Mouse (Mus musculus) hindbrain, embryonic 16.5 days (tissue): ENCODE results near the gene Entpd5. TPM values are rescaled to one million over a fixed set of nuclear protein-coding genes. Genes with fewer than 3 reads are reported as not detected.

Experiments
- ATAC-seq: fragments of 200-750 bp; cut with Nextera tagmentation; 2 replicates; pipeline ENCODE4 v1.8.0; 2017; ENCODE audit warnings: moderate TSS enrichment, moderate library complexity
- H3K27ac ChIP-seq: fragments of 300-500 bp; sonication (generic); 2 replicates; pipeline ENCODE4 v1.5.1; 2014; ENCODE audit warnings: low read depth, mild to moderate bottlenecking, control low read depth, low read length, moderate library complexity
- H3K27me3 ChIP-seq: fragments of 300-500 bp; sonication (generic); replicated peaks from 2 replicates; pipeline ENCODE4 v1.6.1; 2014; ENCODE audit warnings: low read length; ENCODE audit not compliant: control insufficient read depth, insufficient read depth
- H3K36me3 ChIP-seq: fragments of 300-500 bp; sonication (generic); 2 replicates; pipeline ENCODE4 v1.6.1; 2014; ENCODE audit warnings: mild to moderate bottlenecking, low read length, moderate library complexity, mixed read lengths; ENCODE audit not compliant: control insufficient read depth, insufficient read depth
- H3K4me1 ChIP-seq: fragments of 300-500 bp; sonication (generic); 2 replicates; pipeline ENCODE4 v1.6.1; 2014; ENCODE audit warnings: low read depth, low read length; ENCODE audit not compliant: control insufficient read depth, insufficient read depth
- H3K4me2 ChIP-seq: fragments of 300-500 bp; sonication (generic); 2 replicates; pipeline ENCODE4 v1.6.1; 2014; ENCODE audit warnings: mild to moderate bottlenecking, low read length, control low read depth, moderate library complexity
- H3K4me3 ChIP-seq: fragments of 300-500 bp; sonication (generic); 2 replicates; pipeline ENCODE4 v1.5.1; 2014; ENCODE audit warnings: mild to moderate bottlenecking, low read length, control low read depth, moderate library complexity
- H3K9ac ChIP-seq: fragments of 300-500 bp; sonication (generic); 2 replicates; pipeline ENCODE4 v1.6.1; 2014; ENCODE audit warnings: low read depth, mild to moderate bottlenecking, control low read depth, low read length, moderate library complexity
- H3K9me3 ChIP-seq: fragments of 300-500 bp; sonication (generic); 2 replicates; pipeline ENCODE4 v1.6.1; 2014; ENCODE audit warnings: mild to moderate bottlenecking, low read length, moderate library complexity; ENCODE audit not compliant: control insufficient read depth
- WGBS: fragments of 180-500 bp; shearing (Covaris S2); extraction: QIAGEN DNeasy Blood & Tissue Kit; methylation state at CpG from one replicate; pipeline ENCODE4 v1.1.7; 2014; 5-methylcytosine and 5-hydroxymethylcytosine counted together
- polyA plus RNA-seq: library from polyadenylated mRNA; unstranded; fragments of >200 nt; fragmentation: Nextera tagmentation; extraction: Ambion mirVana; gene quantifications from 2 replicates; pipeline ENCODE4 v1.2.1, GENCODE M21; 2015

The Entpd5 gene
- polyA plus RNA-seq, 1 experiment from 2014 or later: 11.9 TPM

GRCm38 (mm10) chr12:84392681-84393080 lies 16.1 kb downstream of the Entpd5 start:
- H3K4me3 ChIP-seq: no peak overlapping the region
- WGBS: 96% methylated on average over 4 of the region's 4 CpGs
- no peak overlapping the region for H3K9ac ChIP-seq
- no peaks in the 10 kb centered on the region for H3K4me1 ChIP-seq
- no peak for ATAC-seq
- no peak overlapping the region for H3K4me2 ChIP-seq
- no peaks in the 10 kb centered on the region for H3K27me3 ChIP-seq
- no peaks in the 10 kb centered on the region; the same call in 1 of the 2 replicates for H3K36me3 ChIP-seq
- no peaks in the 10 kb centered on the region for H3K9me3 ChIP-seq
- H3K27ac ChIP-seq: no peak overlapping the region

GRCm38 (mm10) chr12:84390336-84390735 lies 18.5 kb downstream of the Entpd5 start:
- H3K27me3 ChIP-seq: no peaks in the 10 kb centered on the region
- H3K9me3 ChIP-seq: no peaks in the 10 kb centered on the region
- 88% methylated on average over 6 of the region's 6 CpGs for WGBS
- H3K4me2 ChIP-seq: no peak overlapping the region
- no peaks in the 10 kb centered on the region for H3K4me1 ChIP-seq
- ATAC-seq: no peak
- no peak overlapping the region for H3K4me3 ChIP-seq
- no peaks in the 10 kb centered on the region; the same call in 1 of the 2 replicates for H3K36me3 ChIP-seq
- no peak overlapping the region for H3K9ac ChIP-seq
- H3K27ac ChIP-seq: no peak overlapping the region

- 78% methylated on average over 14 of the region's 14 CpGs for WGBS
- ATAC-seq: no peak
- Histone ChIP-seq H3K4me3 (no peak overlapping the region), H3K4me2 (no peak overlapping the region), H3K36me3 (no peaks in the 10 kb centered on the region; the same call in none of the 2 replicates), H3K4me1 (no peaks in the 10 kb centered on the region), H3K9me3 (no peaks in the 10 kb centered on the region), H3K27me3 (no peaks in the 10 kb centered on the region), H3K27ac (no peak overlapping the region), H3K9ac (no peak overlapping the region)
Measured at GRCm38 (mm10) chr12:84388774-84389400, 19.9 kb downstream of the Entpd5 start.

- H3K27me3 ChIP-seq: no peaks in the 10 kb centered on the region
- H3K4me2 ChIP-seq: no peak overlapping the region
- H3K9me3 ChIP-seq: no peaks in the 10 kb centered on the region
- H3K4me3 ChIP-seq: no peak overlapping the region
- no peak overlapping the region for H3K9ac ChIP-seq
- H3K27ac ChIP-seq: no peak overlapping the region
- no peaks in the 10 kb centered on the region for H3K4me1 ChIP-seq
- H3K36me3 ChIP-seq: no peaks in the 10 kb centered on the region; the same call in none of the 2 replicates
- no peak for ATAC-seq
- WGBS: 76% methylated on average over 8 of the region's 8 CpGs
Measured at GRCm38 (mm10) chr12:84388097-84388496, 20.7 kb downstream of the Entpd5 start.

GRCm38 (mm10) chr12:84385408-84385807 lies 23.4 kb downstream of the Entpd5 start:
- Histone ChIP-seq H3K4me3 (no peak overlapping the region), H3K9me3 (no peaks in the 10 kb centered on the region), H3K4me1 (no peaks in the 10 kb centered on the region), H3K9ac (no peak overlapping the region), H3K4me2 (no peak overlapping the region), H3K27ac (no peak overlapping the region), H3K27me3 (no peaks in the 10 kb centered on the region), H3K36me3 (no peaks in the 10 kb centered on the region; the same call in none of the 2 replicates)
- ATAC-seq: no peak
- whole genome bisulfite sequencing: 98% methylated on average over 4 of the region's 4 CpGs

- Histone ChIP-seq H3K27ac (no peak overlapping the region), H3K9me3 (no peaks in the 10 kb centered on the region), H3K4me1 (no peaks in the 10 kb centered on the region), H3K27me3 (no peaks in the 10 kb centered on the region), H3K9ac (no peak overlapping the region), H3K36me3 (no peaks in the 10 kb centered on the region; the same call in none of the 2 replicates), H3K4me3 (no peak overlapping the region), H3K4me2 (no peak overlapping the region)
- 57% methylated on average over 5 of the region's 5 CpGs for WGBS
- ATAC-seq: 0 out of 2 replicates have a peak, but pooled peaks have one; percentile 40
Measured at GRCm38 (mm10) chr12:84384644-84385081, 24.2 kb downstream of the Entpd5 start.

GRCm38 (mm10) chr12:84382369-84382768 lies 26.5 kb downstream of the Entpd5 start:
- 86% methylated on average over 4 of the region's 4 CpGs for WGBS
- peaks cover 2% of the 10 kb centered on the region; the same call in 1 of the 2 replicates for H3K36me3 ChIP-seq
- no peak overlapping the region for H3K27ac ChIP-seq
- H3K4me1 ChIP-seq: no peaks in the 10 kb centered on the region
- no peak overlapping the region for H3K4me3 ChIP-seq
- ATAC-seq: no peak
- no peaks in the 10 kb centered on the region for H3K27me3 ChIP-seq
- H3K9ac ChIP-seq: no peak overlapping the region
- H3K4me2 ChIP-seq: no peak overlapping the region
- H3K9me3 ChIP-seq: no peaks in the 10 kb centered on the region

GRCm38 (mm10) chr12:84373831-84374481 lies 34.9 kb downstream of the Entpd5 start:
- Histone ChIP-seq H3K27ac (no peak overlapping the region), H3K9ac (no peak overlapping the region), H3K36me3 (peaks cover 40% of the 10 kb centered on the region), H3K4me3 (no peak overlapping the region), H3K4me2 (no peak overlapping the region), H3K9me3 (no peaks in the 10 kb centered on the region), H3K27me3 (no peaks in the 10 kb centered on the region), H3K4me1 (no peaks in the 10 kb centered on the region)
- WGBS: 78% methylated on average over 6 of the region's 6 CpGs
- no peak for ATAC-seq

GRCm38 (mm10) chr12:84371647-84372046 lies 37.2 kb downstream of the Entpd5 start:
- Histone ChIP-seq H3K9ac (no peak overlapping the region), H3K4me3 (no peak overlapping the region), H3K4me2 (no peak overlapping the region), H3K27me3 (no peaks in the 10 kb centered on the region), H3K4me1 (no peaks in the 10 kb centered on the region), H3K27ac (no peak overlapping the region), H3K9me3 (no peaks in the 10 kb centered on the region), H3K36me3 (peaks cover 52% of the 10 kb centered on the region)
- 94% methylated on average over 5 of the region's 5 CpGs for WGBS
- no peak for ATAC-seq
